Mouse (Mus musculus) embryonic fibroblast, embryonic 13.5 days (primary cell): Measurements from ENCODE around the gene Plac8.

ENCODE experiments used
- CTCF ChIP-seq: IDR thresholded peaks from 2 replicates; pipeline ENCODE4 v1.5.1; 2011; ENCODE audit warnings: mild to moderate bottlenecking, control low read depth, low read length, moderate library complexity, borderline replicate concordance; ENCODE audit not compliant: insufficient read depth
- POLR2A ChIP-seq: IDR thresholded peaks from 2 replicates; pipeline ENCODE4 v1.6.1; 2011; ENCODE audit warnings: low read depth, mild to moderate bottlenecking, control low read depth, low read length, moderate library complexity

DNA sequence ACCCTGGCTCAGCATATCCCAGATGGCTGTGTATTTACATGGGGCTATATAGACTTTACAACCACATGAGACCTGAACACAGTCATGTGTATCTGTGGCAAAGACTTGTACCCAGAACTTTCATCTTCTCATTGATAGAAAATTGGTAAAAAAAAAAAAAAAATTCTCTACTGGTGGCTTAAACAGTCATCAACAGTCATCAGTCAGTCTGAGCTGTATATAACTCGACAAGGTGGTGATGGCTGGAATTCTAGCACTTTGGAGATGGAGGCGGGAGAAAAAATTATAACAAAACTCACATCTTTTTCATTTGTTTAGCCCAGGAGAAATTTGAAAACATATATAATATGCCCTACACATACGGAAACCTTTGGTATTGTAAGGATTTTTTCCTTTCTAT is 3.2 kb downstream of the Plac8 start:
- TF ChIP-seq CTCF = no peak
- no peak for TF ChIP-seq POLR2A
